Mouse (Mus musculus) left cerebral cortex, adult 6 months (tissue): ENCODE data around the gene Gm7970. TPM values are rescaled to one million over a fixed set of nuclear protein-coding genes. Genes with fewer than 3 reads are reported as not detected.

Experiments
- long read RNA-seq, 2 experiments: library from polyadenylated mRNA; unstranded; transcript quantifications; one replicate each; pipeline ENCODE4 v2.0.0; 2019 to 2020
- polyA plus RNA-seq: library from polyadenylated mRNA; unstranded; fragments of <200 nt; fragmentation: Nextera tagmentation; gene quantifications from 2 replicates; pipeline ENCODE4 v1.2.3, GENCODE M21; 2021

The Gm7970 gene
- not detected in 2 replicates for polyA plus RNA-seq
- long read RNA-seq, experiment 1: 0 reads
- long read RNA-seq, experiment 2: 0 reads

GRCm38 (mm10) chr14:41555483-41555882 lies at the start of gene Gm7970:
Gm7970 (minus strand) TSS chr14:41555583.

DNA sequence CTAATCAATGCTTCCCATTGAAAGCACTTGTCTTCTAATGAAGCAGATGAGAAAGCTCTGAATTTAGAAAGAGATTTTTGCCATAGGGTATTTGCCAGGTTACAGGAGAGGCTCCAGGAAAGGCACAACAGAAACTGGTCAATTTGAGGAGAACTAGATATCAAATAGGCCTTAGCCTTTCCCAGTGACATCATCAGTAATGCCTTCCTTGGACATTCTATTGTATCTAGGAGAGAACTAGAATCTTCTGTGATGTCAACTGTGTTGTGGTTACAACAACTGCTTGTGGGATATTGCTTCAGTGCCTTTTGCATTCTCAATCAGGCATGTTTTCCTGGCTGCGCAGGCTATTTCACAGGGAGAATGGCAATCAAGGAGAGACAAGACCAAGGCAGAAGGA lies 17.5 kb upstream of the Gm7970 start, which contains the start of gene 1700049E17Rik2:
Gene 1700049E17Rik2 (plus strand): TSS at position 301 of the 400 bp plus-strand sequence.

Other genes starting within 250 kb of the Gm7970 start
- gene Gm5798, start 207.0 kb downstream of the Gm7970 start, polyA plus RNA-seq: not detected in 2 replicates
- not detected in 2 replicates for gene Gm7945, start 169.2 kb downstream of the Gm7970 start, polyA plus RNA-seq
- gene Gm6482, start 147.3 kb downstream of the Gm7970 start, polyA plus RNA-seq: not detected in 2 replicates
- not detected in 2 replicates for gene Gm7954, start 102.1 kb downstream of the Gm7970 start, polyA plus RNA-seq
- not detected in 2 replicates for gene Gm3486, start 66.1 kb downstream of the Gm7970 start, polyA plus RNA-seq
- not detected in 2 replicates for gene 1700049E17Rik2, start 17.6 kb upstream of the Gm7970 start, polyA plus RNA-seq
- not detected in 2 replicates for gene Gm3072, start 69.0 kb upstream of the Gm7970 start, polyA plus RNA-seq
- gene Gm3676, start 90.9 kb upstream of the Gm7970 start, polyA plus RNA-seq: not detected in 2 replicates
- gene Gm8068, start 146.3 kb upstream of the Gm7970 start, polyA plus RNA-seq: not detected in 2 replicates
- not detected in 2 replicates for gene Gm7929, start 195.0 kb upstream of the Gm7970 start, polyA plus RNA-seq
- not detected in 2 replicates for gene Gm47189, start 216.9 kb upstream of the Gm7970 start, polyA plus RNA-seq